Mouse (Mus musculus): ENCODE data around the gene Gm21954. TPM values are rescaled to one million over a fixed set of nuclear protein-coding genes. Genes with fewer than 3 reads are reported as not detected.

Gm21954 gene
- polyA plus RNA-seq (2015; fragmentation: Nextera tagmentation; extraction: Ambion mirVana) = not detected in 2 replicates

- no peaks in the 10 kb centered on the region for H3K4me1 ChIP-seq (ENCODE audit: insufficient read depth, low read length)
- H3K27me3 ChIP-seq (ENCODE audit: insufficient read depth, low read length) = no peaks in the 10 kb centered on the region
- no peak within 1 kb of the TSS for H3K4me2 ChIP-seq (replicated peaks; ENCODE audit: low read depth, low read length)
- no peak within 1 kb of the TSS for H3K9ac ChIP-seq (replicated peaks; ENCODE audit: low read length)
- no peaks in the 10 kb centered on the region for H3K9me3 ChIP-seq (ENCODE audit: low read length)
- H3K4me3 ChIP-seq (ENCODE audit: low read length) = no peak within 1 kb of the TSS
- no peak for ATAC-seq (ENCODE audit: low FRiP score, low TSS enrichment)
- no peak within 1 kb of the TSS for H3K27ac ChIP-seq (ENCODE audit: low read length)
- no peaks in the 10 kb centered on the region for H3K36me3 ChIP-seq (ENCODE audit: insufficient read depth, low read length)
- WGBS = 85% methylated on average over 2 of the region's 2 CpGs
Observed at GRCm38 (mm10) chr3:55472110-55472509, at the start of gene Gm21954. Gene Gm21954 (minus strand): TSS chr3:55472210.

- H3K4me3 ChIP-seq (ENCODE audit: low read length) = no peak overlapping the region
Observed at GRCm38 (mm10) chr3:55521776-55522175, 49.8 kb upstream of the Gm21954 start.

GRCm38 (mm10) chr3:55520240-55521180 is 48.5 kb upstream of the Gm21954 start:
- 0 out of 2 replicates have a peak overlapping the region, but pooled peaks have one; percentile 22 for H3K9ac ChIP-seq (replicated peaks; ENCODE audit: low read length)
- H3K4me2 ChIP-seq (replicated peaks; ENCODE audit: low read depth, low read length) = no peak overlapping the region
- H3K27me3 ChIP-seq (ENCODE audit: insufficient read depth, low read length) = no peaks in the 10 kb centered on the region
- H3K36me3 ChIP-seq (ENCODE audit: insufficient read depth, low read length) = no peaks in the 10 kb centered on the region
- 0 out of 2 replicates have a peak, but pooled peaks have one; percentile 53 for ATAC-seq (ENCODE audit: low FRiP score, low TSS enrichment)
- H3K9me3 ChIP-seq (ENCODE audit: low read length) = no peaks in the 10 kb centered on the region
- H3K4me1 ChIP-seq (ENCODE audit: insufficient read depth, low read length) = peaks cover 40% of the 10 kb centered on the region
- no peak overlapping the region for H3K27ac ChIP-seq (ENCODE audit: low read length)
- no peak overlapping the region for H3K4me3 ChIP-seq (ENCODE audit: low read length)
- WGBS = 31% methylated on average over 12 of the region's 12 CpGs

More at GRCm38 (mm10) chr3:55521776-55522175, 49.8 kb upstream of the Gm21954 start:
- Histone ChIP-seq H3K36me3 (ENCODE audit: insufficient read depth, low read length) (no peaks in the 10 kb centered on the region), H3K27ac (ENCODE audit: low read length) (no peak overlapping the region), H3K4me2 (replicated peaks; ENCODE audit: low read depth, low read length) (no peak overlapping the region), H3K9me3 (ENCODE audit: low read length) (no peaks in the 10 kb centered on the region), H3K9ac (replicated peaks; ENCODE audit: low read length) (no peak overlapping the region), H3K27me3 (ENCODE audit: insufficient read depth, low read length) (no peaks in the 10 kb centered on the region), H3K4me1 (ENCODE audit: insufficient read depth, low read length) (peaks cover 31% of the 10 kb centered on the region)
- WGBS = 79% methylated on average over 8 of the region's 8 CpGs
- no peak for ATAC-seq (ENCODE audit: low FRiP score, low TSS enrichment)

GRCm38 (mm10) chr3:55517454-55518014 is 45.5 kb upstream of the Gm21954 start:
- Histone ChIP-seq H3K4me1 (ENCODE audit: insufficient read depth, low read length) (peaks cover 18% of the 10 kb centered on the region), H3K36me3 (ENCODE audit: insufficient read depth, low read length) (no peaks in the 10 kb centered on the region), H3K4me2 (replicated peaks; ENCODE audit: low read depth, low read length) (peak overlapping the region; percentile 45), H3K27me3 (ENCODE audit: insufficient read depth, low read length) (no peaks in the 10 kb centered on the region), H3K4me3 (ENCODE audit: low read length) (peak overlapping the region; percentile 25; the same call in 1 of the 2 replicates), H3K27ac (ENCODE audit: low read length) (0 out of 2 replicates have a peak overlapping the region, but pooled peaks have one; percentile 14), H3K9me3 (ENCODE audit: low read length) (no peaks in the 10 kb centered on the region), H3K9ac (replicated peaks; ENCODE audit: low read length) (peak overlapping the region; percentile 30)
- ATAC-seq (ENCODE audit: low FRiP score, low TSS enrichment) = peak; percentile 14; the same call in 1 of the 2 replicates
- 31% methylated on average over 17 of the region's 17 CpGs for WGBS

GRCm38 (mm10) chr3:55515966-55516365 is 44.0 kb upstream of the Gm21954 start:
- Histone ChIP-seq H3K9me3 (ENCODE audit: low read length) (no peaks in the 10 kb centered on the region), H3K36me3 (ENCODE audit: insufficient read depth, low read length) (no peaks in the 10 kb centered on the region)
- peak; percentile 39; the same call in 1 of the 2 replicates for ATAC-seq (ENCODE audit: low FRiP score, low TSS enrichment)

GRCm38 (mm10) chr3:55511658-55512057 is 39.6 kb upstream of the Gm21954 start:
- Histone ChIP-seq H3K4me2 (replicated peaks; ENCODE audit: low read depth, low read length) (no peak overlapping the region), H3K4me1 (ENCODE audit: insufficient read depth, low read length) (peaks cover 18% of the 10 kb centered on the region), H3K36me3 (ENCODE audit: insufficient read depth, low read length) (no peaks in the 10 kb centered on the region), H3K9me3 (ENCODE audit: low read length) (no peaks in the 10 kb centered on the region), H3K27ac (ENCODE audit: low read length) (no peak overlapping the region), H3K27me3 (ENCODE audit: insufficient read depth, low read length) (no peaks in the 10 kb centered on the region), H3K9ac (replicated peaks; ENCODE audit: low read length) (no peak overlapping the region), H3K4me3 (ENCODE audit: low read length) (no peak overlapping the region)
- WGBS = 61% methylated on average over 6 of the region's 6 CpGs
- no peak for ATAC-seq (ENCODE audit: low FRiP score, low TSS enrichment)

More at GRCm38 (mm10) chr3:55515966-55516365, 44.0 kb upstream of the Gm21954 start:
- Histone ChIP-seq H3K27me3 (ENCODE audit: insufficient read depth, low read length) (no peaks in the 10 kb centered on the region), H3K9ac (replicated peaks; ENCODE audit: low read length) (no peak overlapping the region), H3K4me1 (ENCODE audit: insufficient read depth, low read length) (peaks cover 22% of the 10 kb centered on the region), H3K27ac (ENCODE audit: low read length) (no peak overlapping the region), H3K4me2 (replicated peaks; ENCODE audit: low read depth, low read length) (no peak overlapping the region), H3K4me3 (ENCODE audit: low read length) (no peak overlapping the region)
- 37% methylated on average over 5 of the region's 5 CpGs for WGBS

- no peak overlapping the region for H3K4me2 ChIP-seq (replicated peaks; ENCODE audit: low read depth, low read length)
- no peaks in the 10 kb centered on the region for H3K27me3 ChIP-seq (ENCODE audit: insufficient read depth, low read length)
- no peaks in the 10 kb centered on the region for H3K36me3 ChIP-seq (ENCODE audit: insufficient read depth, low read length)
- no peak for ATAC-seq (ENCODE audit: low FRiP score, low TSS enrichment)
- no peak overlapping the region for H3K4me3 ChIP-seq (ENCODE audit: low read length)
- peaks cover 10% of the 10 kb centered on the region for H3K4me1 ChIP-seq (ENCODE audit: insufficient read depth, low read length)
- H3K27ac ChIP-seq (ENCODE audit: low read length) = no peak overlapping the region
- no peak overlapping the region for H3K9ac ChIP-seq (replicated peaks; ENCODE audit: low read length)
- no peaks in the 10 kb centered on the region for H3K9me3 ChIP-seq (ENCODE audit: low read length)
- WGBS = 64% methylated on average over 7 of the region's 7 CpGs
Observed at GRCm38 (mm10) chr3:55510198-55510597, 38.2 kb upstream of the Gm21954 start.

GRCm38 (mm10) chr3:55499298-55499697 is 27.3 kb upstream of the Gm21954 start:
- Histone ChIP-seq H3K9me3 (ENCODE audit: low read length) (no peaks in the 10 kb centered on the region), H3K27me3 (ENCODE audit: insufficient read depth, low read length) (no peaks in the 10 kb centered on the region), H3K36me3 (ENCODE audit: insufficient read depth, low read length) (no peaks in the 10 kb centered on the region), H3K4me1 (ENCODE audit: insufficient read depth, low read length) (0 out of 2 replicates have a peak, but pooled peaks cover 8% of the 10 kb centered on the region), H3K9ac (replicated peaks; ENCODE audit: low read length) (no peak overlapping the region), H3K4me2 (replicated peaks; ENCODE audit: low read depth, low read length) (no peak overlapping the region), H3K27ac (ENCODE audit: low read length) (no peak overlapping the region), H3K4me3 (ENCODE audit: low read length) (no peak overlapping the region)
- WGBS = 69% methylated on average over 7 of the region's 7 CpGs
- ATAC-seq (ENCODE audit: low FRiP score, low TSS enrichment) = no peak

GRCm38 (mm10) chr3:55496462-55496941 is 24.5 kb upstream of the Gm21954 start:
- no peak overlapping the region for H3K27ac ChIP-seq (ENCODE audit: low read length)
- WGBS = 27% methylated on average over 9 of the region's 9 CpGs
- H3K36me3 ChIP-seq (ENCODE audit: insufficient read depth, low read length) = no peaks in the 10 kb centered on the region
- H3K9ac ChIP-seq (replicated peaks; ENCODE audit: low read length) = no peak overlapping the region
- 0 out of 2 replicates have a peak, but pooled peaks have one; percentile 54 for ATAC-seq (ENCODE audit: low FRiP score, low TSS enrichment)
- H3K27me3 ChIP-seq (ENCODE audit: insufficient read depth, low read length) = no peaks in the 10 kb centered on the region
- H3K4me2 ChIP-seq (replicated peaks; ENCODE audit: low read depth, low read length) = no peak overlapping the region
- no peak overlapping the region for H3K4me3 ChIP-seq (ENCODE audit: low read length)
- 0 out of 2 replicates have a peak, but pooled peaks cover 8% of the 10 kb centered on the region for H3K4me1 ChIP-seq (ENCODE audit: insufficient read depth, low read length)
- no peaks in the 10 kb centered on the region for H3K9me3 ChIP-seq (ENCODE audit: low read length)

Data from kidney, embryonic 16.5 days (tissue).